Mouse (Mus musculus): Measurements from ENCODE around the gene Mindy4. TPM values are rescaled to one million over a fixed set of nuclear protein-coding genes. Genes with fewer than 3 reads are reported as not detected.

The Mindy4 gene
- polyA plus RNA-seq, 1 experiment from 2014 or later, result 2.9 TPM

GRCm38 (mm10) chr6:55214541-55214940, 11.4 kb downstream of the Mindy4 start:
- Histone ChIP-seq H3K27ac (replicated peaks) (no peak overlapping the region), H3K9me3 (ENCODE audit: control insufficient read depth, low read length) (no peaks in the 10 kb centered on the region), H3K9ac (ENCODE audit: low read length) (no peak overlapping the region), H3K4me1 (replicated peaks; ENCODE audit: control insufficient read depth, insufficient read depth) (no peaks in the 10 kb centered on the region), H3K27me3 (ENCODE audit: control insufficient read depth, insufficient read depth, low read length) (no peaks in the 10 kb centered on the region), H3K4me3 (ENCODE audit: low read depth, low read length) (no peak overlapping the region), H3K4me2 (replicated peaks; ENCODE audit: low read depth) (no peak overlapping the region), H3K36me3 (ENCODE audit: control insufficient read depth, insufficient read depth, low read length) (no peaks in the 10 kb centered on the region)
- ATAC-seq (ENCODE audit: low FRiP score, low TSS enrichment) (no peak), DNase-seq (ENCODE audit: low spot score) (no peak)
- TF ChIP-seq EP300 (optimal IDR thresholded peaks at IDR 0.05), result no peak
- no peak for TF ChIP-seq CTCF (IDR thresholded peaks at IDR 0.05; ENCODE audit: low read depth)
- WGBS, result 66% methylated on average over 3 of the region's 3 CpGs

GRCm38 (mm10) chr6:55218232-55218631, 15.0 kb downstream of the Mindy4 start:
- no peaks in the 10 kb centered on the region for H3K27me3 ChIP-seq (ENCODE audit: control insufficient read depth, insufficient read depth, low read length)
- H3K9me3 ChIP-seq (ENCODE audit: control insufficient read depth, low read length), result no peaks in the 10 kb centered on the region
- no peaks in the 10 kb centered on the region for H3K36me3 ChIP-seq (ENCODE audit: control insufficient read depth, insufficient read depth, low read length)
- no peak overlapping the region for H3K27ac ChIP-seq (replicated peaks)
- ATAC-seq (ENCODE audit: low FRiP score, low TSS enrichment) (no peak), DNase-seq (ENCODE audit: low spot score) (no peak)
- H3K4me2 ChIP-seq (replicated peaks; ENCODE audit: low read depth), result no peak overlapping the region
- H3K4me1 ChIP-seq (replicated peaks; ENCODE audit: control insufficient read depth, insufficient read depth), result no peaks in the 10 kb centered on the region
- no peak overlapping the region for H3K9ac ChIP-seq (ENCODE audit: low read length)
- H3K4me3 ChIP-seq (ENCODE audit: low read depth, low read length), result no peak overlapping the region
- WGBS, result 86% methylated on average over 9 of the region's 9 CpGs
- TF ChIP-seq CTCF (IDR thresholded peaks at IDR 0.05; ENCODE audit: low read depth) (no peak), EP300 (optimal IDR thresholded peaks at IDR 0.05) (no peak)

- WGBS, result 94% methylated on average over 8 of the region's 8 CpGs
- no peak for TF ChIP-seq EP300 (optimal IDR thresholded peaks at IDR 0.05)
- no peak for TF ChIP-seq CTCF (IDR thresholded peaks at IDR 0.05; ENCODE audit: low read depth)
- Histone ChIP-seq H3K4me2 (replicated peaks; ENCODE audit: low read depth) (no peak overlapping the region), H3K36me3 (ENCODE audit: control insufficient read depth, insufficient read depth, low read length) (no peaks in the 10 kb centered on the region), H3K27me3 (ENCODE audit: control insufficient read depth, insufficient read depth, low read length) (no peaks in the 10 kb centered on the region), H3K9me3 (ENCODE audit: control insufficient read depth, low read length) (no peaks in the 10 kb centered on the region), H3K4me3 (ENCODE audit: low read depth, low read length) (no peak overlapping the region), H3K27ac (replicated peaks) (no peak overlapping the region), H3K4me1 (replicated peaks; ENCODE audit: control insufficient read depth, insufficient read depth) (no peaks in the 10 kb centered on the region), H3K9ac (ENCODE audit: low read length) (no peak overlapping the region)
- DNase-seq (ENCODE audit: low spot score) (no peak), ATAC-seq (ENCODE audit: low FRiP score, low TSS enrichment) (no peak)
Observed at GRCm38 (mm10) chr6:55223986-55224385, 20.8 kb downstream of the Mindy4 start.

- Histone ChIP-seq H3K4me1 (replicated peaks; ENCODE audit: control insufficient read depth, insufficient read depth) (peaks cover 3% of the 10 kb centered on the region), H3K4me3 (ENCODE audit: low read depth, low read length) (no peak overlapping the region), H3K9me3 (ENCODE audit: control insufficient read depth, low read length) (no peaks in the 10 kb centered on the region), H3K27ac (replicated peaks) (no peak overlapping the region), H3K27me3 (ENCODE audit: control insufficient read depth, insufficient read depth, low read length) (no peaks in the 10 kb centered on the region), H3K36me3 (ENCODE audit: control insufficient read depth, insufficient read depth, low read length) (no peaks in the 10 kb centered on the region), H3K9ac (ENCODE audit: low read length) (no peak overlapping the region), H3K4me2 (replicated peaks; ENCODE audit: low read depth) (no peak overlapping the region)
- 77% methylated on average over 8 of the region's 8 CpGs for WGBS
- ATAC-seq (ENCODE audit: low FRiP score, low TSS enrichment) (no peak), DNase-seq (ENCODE audit: low spot score) (no peak)
- TF ChIP-seq EP300 (optimal IDR thresholded peaks at IDR 0.05) (no peak), CTCF (IDR thresholded peaks at IDR 0.05; ENCODE audit: low read depth) (no peak)
Observed at GRCm38 (mm10) chr6:55230048-55230447, 26.9 kb downstream of the Mindy4 start.

GRCm38 (mm10) chr6:55232101-55232500, 28.9 kb downstream of the Mindy4 start:
- Histone ChIP-seq H3K4me3 (ENCODE audit: low read depth, low read length) (no peak overlapping the region), H3K36me3 (ENCODE audit: control insufficient read depth, insufficient read depth, low read length) (no peaks in the 10 kb centered on the region), H3K27ac (replicated peaks) (no peak overlapping the region), H3K9ac (ENCODE audit: low read length) (no peak overlapping the region), H3K27me3 (ENCODE audit: control insufficient read depth, insufficient read depth, low read length) (no peaks in the 10 kb centered on the region), H3K9me3 (ENCODE audit: control insufficient read depth, low read length) (no peaks in the 10 kb centered on the region), H3K4me1 (replicated peaks; ENCODE audit: control insufficient read depth, insufficient read depth) (peaks cover 3% of the 10 kb centered on the region), H3K4me2 (replicated peaks; ENCODE audit: low read depth) (no peak overlapping the region)
- ATAC-seq (ENCODE audit: low FRiP score, low TSS enrichment) (no peak), DNase-seq (ENCODE audit: low spot score) (no peak)
- TF ChIP-seq EP300 (optimal IDR thresholded peaks at IDR 0.05) (no peak), CTCF (IDR thresholded peaks at IDR 0.05; ENCODE audit: low read depth) (no peak)
- WGBS, result 91% methylated on average over 7 of the region's 7 CpGs

- H3K27me3 ChIP-seq (ENCODE audit: control insufficient read depth, insufficient read depth, low read length), result no peaks in the 10 kb centered on the region
- TF ChIP-seq EP300 (optimal IDR thresholded peaks at IDR 0.05) (no peak), CTCF (IDR thresholded peaks at IDR 0.05; ENCODE audit: low read depth) (peak; percentile 94)
- ATAC-seq (ENCODE audit: low FRiP score, low TSS enrichment) (peak; percentile 72), DNase-seq (ENCODE audit: low spot score) (peak; percentile 27)
- no peak overlapping the region for H3K9ac ChIP-seq (ENCODE audit: low read length)
- 57% methylated on average over 3 of the region's 3 CpGs for WGBS
- no peak overlapping the region for H3K4me3 ChIP-seq (ENCODE audit: low read depth, low read length)
- no peak overlapping the region for H3K27ac ChIP-seq (replicated peaks)
- peaks cover 3% of the 10 kb centered on the region for H3K4me1 ChIP-seq (replicated peaks; ENCODE audit: control insufficient read depth, insufficient read depth)
- H3K9me3 ChIP-seq (ENCODE audit: control insufficient read depth, low read length), result no peaks in the 10 kb centered on the region
- H3K36me3 ChIP-seq (ENCODE audit: control insufficient read depth, insufficient read depth, low read length), result no peaks in the 10 kb centered on the region
- no peak overlapping the region for H3K4me2 ChIP-seq (replicated peaks; ENCODE audit: low read depth)
Observed at GRCm38 (mm10) chr6:55232524-55233264, 29.5 kb downstream of the Mindy4 start.

Measured in stomach, postnatal 0 days (tissue).